Mouse (Mus musculus): Measurements from ENCODE around the gene Itgb3.

- TF ChIP-seq POLR2A (IDR thresholded peaks at IDR 0.05; ENCODE audit: control insufficient read depth, extremely low read depth, insufficient read depth, low read length, poor library complexity): no peak
- no peak for TF ChIP-seq CTCF (IDR thresholded peaks at IDR 0.05; ENCODE audit: borderline replicate concordance, control insufficient read depth, extremely low read depth, insufficient read depth, low read length, poor library complexity)
Observed at GRCm38 (mm10) chr11:104618638-104619076, 10.9 kb downstream of the Itgb3 start.

Data from thymus, adult 2 months (tissue).